ENCODE assay signal across 8 mouse cellular contexts in the genomic region with DNA sequence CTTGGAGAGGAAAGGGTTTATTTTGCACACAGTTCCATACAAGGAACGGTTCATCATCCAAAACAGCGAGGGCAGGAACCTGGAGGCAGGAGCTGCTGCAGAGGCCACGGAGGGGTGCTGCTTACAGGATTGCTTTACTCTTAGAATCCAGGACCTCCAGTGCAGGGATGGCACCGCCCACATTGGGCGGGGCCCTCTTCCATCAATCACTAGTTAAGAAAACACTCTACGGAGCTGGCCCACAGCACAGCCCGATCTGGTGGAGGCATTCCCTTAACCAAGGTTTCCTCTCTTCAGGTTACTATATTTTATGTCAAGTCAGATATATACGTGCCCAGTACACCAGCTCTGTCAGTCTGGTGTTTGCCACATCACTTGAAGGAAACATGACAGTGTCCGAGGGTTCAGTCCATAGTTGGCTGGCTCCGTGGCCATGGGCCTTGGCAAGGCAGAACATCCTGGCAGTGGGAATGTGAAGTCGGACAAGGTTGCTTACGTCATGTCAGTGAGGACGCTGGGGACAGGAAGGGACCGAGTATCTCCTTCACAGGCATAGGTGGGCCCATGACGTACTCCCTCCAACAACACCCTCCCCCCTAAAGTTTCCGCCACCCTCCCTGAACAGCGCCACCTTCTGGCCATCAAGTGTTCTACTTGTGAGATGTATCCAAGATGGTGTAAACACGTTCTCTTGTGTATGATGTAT. TPM values are rescaled to one million over a fixed set of nuclear protein-coding genes. Genes with fewer than 3 reads are reported as not detected.
DNase-seq lines count a peak whose midpoint lies in the region; ATAC-seq and TF ChIP-seq lines count a peak whose summit lies in the region.

No protein-coding gene starts in this region.

- no peaks in the 10 kb centered on the region for H3K4me1 ChIP-seq in heart, adult 2 months (ENCODE audit: control insufficient read depth, insufficient read depth, low read length)
- no peaks in the 10 kb centered on the region for H3K4me1 ChIP-seq in forebrain, embryonic 15.5 days
- H3K4me1 ChIP-seq in lung, embryonic 15.5 days, result peaks cover 6% of the 10 kb centered on the region; the same call in 1 of the 2 replicates
- 0 out of 2 replicates have a peak, but pooled peaks cover 6% of the 10 kb centered on the region for H3K4me1 ChIP-seq in stomach, embryonic 15.5 days

- peak; percentile 67 for TF ChIP-seq CTCF in heart, adult 2 months (IDR thresholded peaks at IDR 0.05)

- no peak overlapping the region for H3K4me3 ChIP-seq in heart, adult 2 months
- H3K4me3 ChIP-seq in forebrain, embryonic 15.5 days, result no peak overlapping the region
- peak overlapping the region; percentile 8; the same call in 1 of the 2 replicates for H3K4me3 ChIP-seq in lung, embryonic 15.5 days
- H3K4me3 ChIP-seq in stomach, embryonic 15.5 days (replicated peaks), result 0 out of 2 replicates have a peak overlapping the region, but pooled peaks have one; percentile 3

- no peaks in the 10 kb centered on the region for H3K36me3 ChIP-seq in heart, adult 2 months (ENCODE audit: control insufficient read depth, insufficient read depth, low read length)
- no peaks in the 10 kb centered on the region for H3K36me3 ChIP-seq in forebrain, embryonic 15.5 days
- H3K36me3 ChIP-seq in lung, embryonic 15.5 days, result no peaks in the 10 kb centered on the region
- no peaks in the 10 kb centered on the region for H3K36me3 ChIP-seq in stomach, embryonic 15.5 days

- H3K79me2 ChIP-seq in heart, adult 2 months (replicated peaks; ENCODE audit: control insufficient read depth, insufficient read depth, low read length), result no peaks in the 10 kb centered on the region

- ATAC-seq in forebrain, embryonic 15.5 days (replicated peaks), result no peak
- ATAC-seq in lung, embryonic 15.5 days (ENCODE audit: borderline replicate concordance, extremely low read depth, low FRiP score, low TSS enrichment), result peak; percentile 40; the same call in 1 of the 2 replicates
- no peak for ATAC-seq in stomach, embryonic 15.5 days (ENCODE audit: insufficient read depth, low FRiP score, low read depth)

- no peaks in the 10 kb centered on the region for H3K27me3 ChIP-seq in heart, adult 2 months (ENCODE audit: control insufficient read depth, insufficient read depth, low read length)
- no peaks in the 10 kb centered on the region for H3K27me3 ChIP-seq in forebrain, embryonic 15.5 days
- H3K27me3 ChIP-seq in lung, embryonic 15.5 days, result no peaks in the 10 kb centered on the region
- no peaks in the 10 kb centered on the region for H3K27me3 ChIP-seq in stomach, embryonic 15.5 days (replicated peaks)

- intact Hi-C loops in heart, adult 2 months (cut with DNase I), result loop anchor here (5.0 kb wide), 1 partner anchor 71 kb away; the partner anchor contains the start of gene Taf1c

- TF ChIP-seq POLR2A in heart, adult 2 months (IDR thresholded peaks at IDR 0.05; ENCODE audit: insufficient read depth, low read depth, low read length), result no peak

- H3K9me3 ChIP-seq in forebrain, embryonic 15.5 days, result no peaks in the 10 kb centered on the region
- no peaks in the 10 kb centered on the region for H3K9me3 ChIP-seq in lung, embryonic 15.5 days
- no peaks in the 10 kb centered on the region for H3K9me3 ChIP-seq in stomach, embryonic 15.5 days

- H3K27ac ChIP-seq in heart, adult 2 months, result no peak overlapping the region
- H3K27ac ChIP-seq in forebrain, embryonic 15.5 days (replicated peaks), result no peak overlapping the region
- H3K27ac ChIP-seq in lung, embryonic 15.5 days, result no peak overlapping the region
- no peak overlapping the region for H3K27ac ChIP-seq in stomach, embryonic 15.5 days

- WGBS in heart, adult 2 months, result 10% methylated on average over 18 of the region's 18 CpGs
- WGBS in forebrain, embryonic 15.5 days, result 4% methylated on average over 18 of the region's 18 CpGs
- WGBS in lung, embryonic 15.5 days, result 7% methylated on average over 18 of the region's 18 CpGs
- 9% methylated on average over 18 of the region's 18 CpGs for WGBS in stomach, embryonic 15.5 days

- H3K4me2 ChIP-seq in forebrain, embryonic 15.5 days (replicated peaks), result peak overlapping the region; percentile 22
- H3K4me2 ChIP-seq in lung, embryonic 15.5 days, result peak overlapping the region; percentile 49
- H3K4me2 ChIP-seq in stomach, embryonic 15.5 days, result peak overlapping the region; percentile 30; the same call in 1 of the 2 replicates

- TF ChIP-seq EP300 in heart, adult 2 months (IDR thresholded peaks at IDR 0.05; ENCODE audit: insufficient read depth, low read depth, low read length), result no peak

- peak in 1 of 2 experiments; percentile 40 for DNase-seq in heart, adult 2 months
- no peak for DNase-seq in heart, adult 8-10 months (ENCODE audit: low spot score)
- DNase-seq in adrenal gland, postnatal 14 days, result peak; percentile 86
- peak; percentile 31 for DNase-seq in kidney, adult 11 months
- no peak for DNase-seq in left cerebral cortex, adult 8-10 months (ENCODE audit: low spot score in 2 of 2)

- H3K9ac ChIP-seq in heart, adult 2 months (ENCODE audit: low read depth, low read length), result no peak overlapping the region
- no peak overlapping the region for H3K9ac ChIP-seq in forebrain, embryonic 15.5 days (replicated peaks)
- no peak overlapping the region for H3K9ac ChIP-seq in lung, embryonic 15.5 days
- H3K9ac ChIP-seq in stomach, embryonic 15.5 days, result no peak overlapping the region

RNA-seq across cellular contexts. Expression of gene Wfdc1, which starts 12.1 kb away (rescaled TPM):
- total RNA-seq in heart, adult 2 months (2021), result 10 to 100 TPM; 27.9 to 33.2 TPM
- 39.0 and 41.4 TPM in 2 replicates for polyA plus RNA-seq in heart, adult 2 months (2012; rRNA removed)
- 10 to 100 TPM; 22.2 to 32.4 (median 25.2) TPM for total RNA-seq in heart, adult 8-10 months (2022)
- 10.4 and 10.7 TPM in 2 replicates for total RNA-seq in adrenal gland, postnatal 14 days (2021)
- polyA plus RNA-seq in forebrain, embryonic 15.5 days (2015; fragmentation: Nextera tagmentation; extraction: Ambion mirVana), result 2.4 and 2.9 TPM in 2 replicates
- 6.3 and 6.6 TPM in 2 replicates for polyA plus RNA-seq in lung, embryonic 15.5 days (2015; fragmentation: Nextera tagmentation; extraction: Ambion mirVana)
- polyA plus RNA-seq in stomach, embryonic 15.5 days (2015; fragmentation: Nextera tagmentation; extraction: Ambion mirVana), result 18.5 and 21.8 TPM in 2 replicates
- 1 to 10 TPM; 6.0 to 8.4 (median 7.4) TPM for total RNA-seq in left cerebral cortex, adult 8-10 months (2022)

RNA-seq across cellular contexts. Expression of gene Atp2c2, which starts 21.5 kb away (rescaled TPM):
- under 1 TPM in 1 of 2 experiments, not detected in 1; 0.07 TPM for total RNA-seq in heart, adult 2 months (2021)
- polyA plus RNA-seq in heart, adult 2 months (2012; rRNA removed), result 0.59 TPM in 1 of 2 replicates, not detected in the other
- total RNA-seq in heart, adult 8-10 months (2022), result under 1 TPM in 1 of 4 experiments, not detected in 3; 0.11 TPM
- total RNA-seq in adrenal gland, postnatal 14 days (2021), result 0.41 TPM in 2 replicates
- polyA plus RNA-seq in forebrain, embryonic 15.5 days (2015; fragmentation: Nextera tagmentation; extraction: Ambion mirVana), result 0.09 TPM in 1 of 2 replicates, not detected in the other
- 3.2 and 3.5 TPM in 2 replicates for polyA plus RNA-seq in lung, embryonic 15.5 days (2015; fragmentation: Nextera tagmentation; extraction: Ambion mirVana)
- polyA plus RNA-seq in stomach, embryonic 15.5 days (2015; fragmentation: Nextera tagmentation; extraction: Ambion mirVana), result 5.3 TPM in 2 replicates
- 1 to 10 TPM; 1.5 to 2.0 (median 1.8) TPM for total RNA-seq in left cerebral cortex, adult 8-10 months (2022)

RNA-seq across cellular contexts. Expression of gene Kcng4, which starts 42.8 kb away (rescaled TPM):
- under 1 TPM; 0.05 to 0.23 TPM for total RNA-seq in heart, adult 2 months (2021)
- polyA plus RNA-seq in heart, adult 2 months (2012; rRNA removed), result 0.33 and 0.41 TPM in 2 replicates
- under 1 TPM in 2 of 4 experiments, not detected in 2; 0.09 to 0.12 TPM for total RNA-seq in heart, adult 8-10 months (2022)
- 0.41 and 0.74 TPM in 2 replicates for total RNA-seq in adrenal gland, postnatal 14 days (2021)
- 0.09 and 0.28 TPM in 2 replicates for polyA plus RNA-seq in forebrain, embryonic 15.5 days (2015; fragmentation: Nextera tagmentation; extraction: Ambion mirVana)
- polyA plus RNA-seq in lung, embryonic 15.5 days (2015; fragmentation: Nextera tagmentation; extraction: Ambion mirVana), result 0.05 and 0.10 TPM in 2 replicates
- 0.24 and 0.28 TPM in 2 replicates for polyA plus RNA-seq in stomach, embryonic 15.5 days (2015; fragmentation: Nextera tagmentation; extraction: Ambion mirVana)
- total RNA-seq in left cerebral cortex, adult 8-10 months (2022), result 1 to 10 TPM; 2.5 to 3.3 (median 2.7) TPM

Comparison
In these comparisons a context has a peak if more than half of its experiments do, and no peak if none do; other contexts are left out.
1. DNase-seq: peak in adrenal gland, postnatal 14 days (single experiment) and kidney, adult 11 months (single experiment); none in heart, adult 8-10 months (single experiment) and left cerebral cortex, adult 8-10 months (0 of 2).
2. H3K4me3 ChIP-seq: peak in lung, embryonic 15.5 days (single experiment) and stomach, embryonic 15.5 days (single experiment); none in heart, adult 2 months (single experiment) and forebrain, embryonic 15.5 days (single experiment).
3. Peak in every context shown above with its lines, with median percentiles within 50 percentile points of each other: H3K4me2 ChIP-seq.